Comparison of ENCODE assay signal across 8 mouse cellular contexts in the genomic region with DNA sequence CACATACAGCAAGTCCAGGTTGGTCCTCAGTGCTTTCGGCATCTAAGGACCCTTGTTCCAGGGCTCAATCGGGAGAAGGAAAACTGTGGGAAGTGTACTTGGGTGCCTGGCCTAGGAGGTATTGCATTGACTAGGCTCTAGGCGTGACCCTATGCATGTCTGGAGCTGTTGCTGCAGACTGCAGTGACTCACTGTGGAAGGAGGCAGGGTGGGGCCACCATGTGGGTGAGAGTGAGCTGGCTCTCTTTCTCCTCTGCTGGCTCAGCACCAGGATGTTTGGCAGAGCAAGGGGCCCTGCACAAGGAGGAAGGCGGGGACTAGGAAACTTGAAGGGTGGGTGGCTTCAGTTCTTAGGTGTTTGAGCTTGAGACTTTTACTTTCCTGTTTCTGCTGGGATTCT. TPM values are rescaled to one million over a fixed set of nuclear protein-coding genes. Genes with fewer than 3 reads are reported as not detected.
DNase-seq lines count a peak whose midpoint lies in the region; ATAC-seq lines count a peak whose summit lies in the region.

No protein-coding gene starts in this region.

- peak; percentile 78 for ATAC-seq in forebrain, embryonic 14.5 days
- ATAC-seq in liver, embryonic 12.5 days = peak; percentile 89
- ATAC-seq in neural tube, embryonic 15.5 days (ENCODE audit: low FRiP score) = peak; percentile 62; the same call in 1 of the 2 replicates

- H3K4me1 ChIP-seq in forebrain, embryonic 14.5 days (ENCODE audit: control insufficient read depth, insufficient read depth, low read length) = peaks cover 8% of the 10 kb centered on the region; the same call in 1 of the 2 replicates
- peaks cover 12% of the 10 kb centered on the region for H3K4me1 ChIP-seq in forebrain, embryonic 10.5 days
- peaks cover 31% of the 10 kb centered on the region for H3K4me1 ChIP-seq in liver, embryonic 12.5 days
- peaks cover 19% of the 10 kb centered on the region for H3K4me1 ChIP-seq in neural tube, embryonic 15.5 days

- no peaks in the 10 kb centered on the region for H3K9me3 ChIP-seq in forebrain, embryonic 14.5 days (replicated peaks; ENCODE audit: control insufficient read depth, low read length)
- no peaks in the 10 kb centered on the region for H3K9me3 ChIP-seq in forebrain, embryonic 10.5 days
- no peaks in the 10 kb centered on the region for H3K9me3 ChIP-seq in liver, embryonic 12.5 days (replicated peaks)
- H3K9me3 ChIP-seq in neural tube, embryonic 15.5 days (replicated peaks) = no peaks in the 10 kb centered on the region

- no peaks in the 10 kb centered on the region for H3K36me3 ChIP-seq in forebrain, embryonic 14.5 days (ENCODE audit: control insufficient read depth, insufficient read depth, low read length)
- H3K36me3 ChIP-seq in forebrain, embryonic 10.5 days (replicated peaks) = peaks cover 11% of the 10 kb centered on the region
- H3K36me3 ChIP-seq in liver, embryonic 12.5 days = no peaks in the 10 kb centered on the region
- H3K36me3 ChIP-seq in neural tube, embryonic 15.5 days = no peaks in the 10 kb centered on the region

- 58% methylated on average over 4 of the region's 4 CpGs for WGBS in forebrain, embryonic 14.5 days
- 86% methylated on average over 4 of the region's 4 CpGs for WGBS in forebrain, embryonic 10.5 days
- 45% methylated on average over 4 of the region's 4 CpGs for WGBS in liver, embryonic 12.5 days (ENCODE audit: insufficient replicate concordance)
- 71% methylated on average over 4 of the region's 4 CpGs for WGBS in neural tube, embryonic 15.5 days

- H3K4me3 ChIP-seq in forebrain, embryonic 14.5 days (ENCODE audit: low read depth, low read length) = no peak overlapping the region
- H3K4me3 ChIP-seq in forebrain, embryonic 10.5 days = no peak overlapping the region
- no peak overlapping the region for H3K4me3 ChIP-seq in liver, embryonic 12.5 days
- H3K4me3 ChIP-seq in neural tube, embryonic 15.5 days (replicated peaks) = no peak overlapping the region

- no peak overlapping the region for H3K4me2 ChIP-seq in forebrain, embryonic 14.5 days (ENCODE audit: low read length)
- peak overlapping the region; percentile 32 for H3K4me2 ChIP-seq in liver, embryonic 12.5 days
- no peak overlapping the region for H3K4me2 ChIP-seq in neural tube, embryonic 15.5 days

- H3K9ac ChIP-seq in forebrain, embryonic 14.5 days (ENCODE audit: low read length) = no peak overlapping the region
- H3K9ac ChIP-seq in liver, embryonic 12.5 days = no peak overlapping the region
- no peak overlapping the region for H3K9ac ChIP-seq in neural tube, embryonic 15.5 days (replicated peaks)

- no peak overlapping the region for H3K27ac ChIP-seq in forebrain, embryonic 14.5 days (ENCODE audit: low read depth, low read length)
- H3K27ac ChIP-seq in forebrain, embryonic 10.5 days = no peak overlapping the region
- H3K27ac ChIP-seq in liver, embryonic 12.5 days = peak overlapping the region; percentile 53; the same call in 1 of the 2 replicates
- H3K27ac ChIP-seq in neural tube, embryonic 15.5 days (replicated peaks) = peak overlapping the region; percentile 56

- H3K27me3 ChIP-seq in forebrain, embryonic 14.5 days (replicated peaks; ENCODE audit: control insufficient read depth, insufficient read depth, low read length) = no peaks in the 10 kb centered on the region
- H3K27me3 ChIP-seq in forebrain, embryonic 10.5 days (ENCODE audit: poor library complexity, severe bottlenecking) = no peaks in the 10 kb centered on the region
- H3K27me3 ChIP-seq in liver, embryonic 12.5 days (replicated peaks) = no peaks in the 10 kb centered on the region
- H3K27me3 ChIP-seq in neural tube, embryonic 15.5 days (replicated peaks) = no peaks in the 10 kb centered on the region

- DNase-seq in forebrain, embryonic 14.5 days (ENCODE audit: low spot score) = peak; percentile 76
- DNase-seq in forebrain, embryonic 10.5 days (ENCODE audit: extremely low spot score, low spot score) = no peak
- DNase-seq in brain, adult 2 months (ENCODE audit: low read depth, low spot score) = peak; percentile 93
- DNase-seq in gonadal fat pad, adult 2 months (ENCODE audit: low read depth) = peak; percentile 90
- peak; percentile 78 for DNase-seq in kidney, adult 11 months
- DNase-seq in thymus, postnatal 14 days = peak; percentile 83

RNA-seq across cellular contexts. Expression of a gene that starts 8.5 kb away (rescaled TPM):
- 2.6 and 4.5 TPM in 2 replicates for polyA plus RNA-seq in forebrain, embryonic 14.5 days (2014; fragmentation: Nextera tagmentation; extraction: Ambion mirVana)
- polyA plus RNA-seq in forebrain, embryonic 10.5 days (2016; fragmentation: Nextera tagmentation; extraction: Ambion mirVana) = 6.5 and 7.1 TPM in 2 replicates
- 53.6 and 56.8 TPM in 2 replicates for polyA plus RNA-seq in gonadal fat pad, adult 2 months (2012; rRNA removed)
- 1.8 and 2.0 TPM in 2 replicates for polyA plus RNA-seq in liver, embryonic 12.5 days (2016; fragmentation: Nextera tagmentation; extraction: Ambion mirVana)
- 4.4 and 8.0 TPM in 2 replicates for polyA plus RNA-seq in neural tube, embryonic 15.5 days (2015; fragmentation: Nextera tagmentation; extraction: Ambion mirVana)

RNA-seq across cellular contexts. Expression of a gene that starts 30.7 kb away (rescaled TPM):
- 356 and 360 TPM in 2 replicates for polyA plus RNA-seq in forebrain, embryonic 14.5 days (2014; fragmentation: Nextera tagmentation; extraction: Ambion mirVana)
- 559 and 563 TPM in 2 replicates for polyA plus RNA-seq in forebrain, embryonic 10.5 days (2016; fragmentation: Nextera tagmentation; extraction: Ambion mirVana)
- polyA plus RNA-seq in gonadal fat pad, adult 2 months (2012; rRNA removed) = 295 and 302 TPM in 2 replicates
- polyA plus RNA-seq in liver, embryonic 12.5 days (2016; fragmentation: Nextera tagmentation; extraction: Ambion mirVana) = 358 and 366 TPM in 2 replicates
- polyA plus RNA-seq in neural tube, embryonic 15.5 days (2015; fragmentation: Nextera tagmentation; extraction: Ambion mirVana) = 291 and 348 TPM in 2 replicates

RNA-seq across cellular contexts. Expression of a gene that starts 43.9 kb away (rescaled TPM):
- polyA plus RNA-seq in forebrain, embryonic 14.5 days (2014; fragmentation: Nextera tagmentation; extraction: Ambion mirVana) = 24.2 and 26.4 TPM in 2 replicates
- polyA plus RNA-seq in forebrain, embryonic 10.5 days (2016; fragmentation: Nextera tagmentation; extraction: Ambion mirVana) = 40.2 and 49.1 TPM in 2 replicates
- 19.1 and 20.7 TPM in 2 replicates for polyA plus RNA-seq in gonadal fat pad, adult 2 months (2012; rRNA removed)
- polyA plus RNA-seq in liver, embryonic 12.5 days (2016; fragmentation: Nextera tagmentation; extraction: Ambion mirVana) = 26.0 and 27.7 TPM in 2 replicates
- 25.4 and 26.0 TPM in 2 replicates for polyA plus RNA-seq in neural tube, embryonic 15.5 days (2015; fragmentation: Nextera tagmentation; extraction: Ambion mirVana)

RNA-seq across cellular contexts. Expression of a gene that starts 55.9 kb away (rescaled TPM):
- 57.1 and 57.4 TPM in 2 replicates for polyA plus RNA-seq in forebrain, embryonic 14.5 days (2014; fragmentation: Nextera tagmentation; extraction: Ambion mirVana)
- 202 and 206 TPM in 2 replicates for polyA plus RNA-seq in forebrain, embryonic 10.5 days (2016; fragmentation: Nextera tagmentation; extraction: Ambion mirVana)
- polyA plus RNA-seq in gonadal fat pad, adult 2 months (2012; rRNA removed) = 21.9 and 35.1 TPM in 2 replicates
- 138 and 140 TPM in 2 replicates for polyA plus RNA-seq in liver, embryonic 12.5 days (2016; fragmentation: Nextera tagmentation; extraction: Ambion mirVana)
- polyA plus RNA-seq in neural tube, embryonic 15.5 days (2015; fragmentation: Nextera tagmentation; extraction: Ambion mirVana) = 94.8 and 117 TPM in 2 replicates

Comparison
In these comparisons a context has a peak if more than half of its experiments do, and no peak if none do; other contexts are left out.
1. H3K27ac ChIP-seq: peak in liver, embryonic 12.5 days (single experiment) and neural tube, embryonic 15.5 days (single experiment); none in forebrain, embryonic 14.5 days (single experiment) and forebrain, embryonic 10.5 days (single experiment).
2. Peak in every context shown above with its lines, with median percentiles within 50 percentile points of each other: ATAC-seq.